Mouse (Mus musculus) midbrain, embryonic 10.5 days (tissue): ENCODE data around the gene Olfml2b. TPM values are rescaled to one million over a fixed set of nuclear protein-coding genes. Genes with fewer than 3 reads are reported as not detected.

Experiments used
- DNase-seq: peaks from one replicate; pipeline ENCODE4 v3.0.0-alpha.2; 2017; ENCODE audit warnings: low spot score
- H3K27ac ChIP-seq: fragments of 300-500 bp; sonication (generic); replicated peaks from 2 replicates; pipeline ENCODE4 v1.5.1; 2016; ENCODE audit warnings: mild to moderate bottlenecking
- H3K27me3 ChIP-seq: fragments of 300-500 bp; sonication (generic); 2 replicates; pipeline ENCODE4 v1.6.1; 2016; ENCODE audit warnings: low read depth, mild to moderate bottlenecking; ENCODE audit not compliant: poor library complexity, severe bottlenecking
- H3K36me3 ChIP-seq: fragments of 300-500 bp; sonication (generic); 2 replicates; pipeline ENCODE4 v1.6.1; 2016; ENCODE audit warnings: mild to moderate bottlenecking, moderate library complexity
- H3K4me1 ChIP-seq: fragments of 300-500 bp; sonication (generic); 2 replicates; pipeline ENCODE4 v1.6.1; 2016
- H3K4me3 ChIP-seq: fragments of 300-500 bp; sonication (generic); 2 replicates; pipeline ENCODE4 v1.5.1; 2016; ENCODE audit warnings: mild to moderate bottlenecking, moderate library complexity
- H3K9me3 ChIP-seq: fragments of 300-500 bp; sonication (generic); replicated peaks from 2 replicates; pipeline ENCODE4 v1.6.1; 2016; ENCODE audit warnings: mild to moderate bottlenecking
- WGBS: fragments of 180-500 bp; shearing (Covaris S2); methylation state at CpG from one replicate; pipeline ENCODE4 v1.1.7; 2016; 5-methylcytosine and 5-hydroxymethylcytosine counted together
- polyA plus RNA-seq: library from polyadenylated mRNA; unstranded; fragments of >200 nt; fragmentation: Nextera tagmentation; extraction: Ambion mirVana; gene quantifications from 2 replicates; pipeline ENCODE4 v1.2.1, GENCODE M21; 2016

Olfml2b gene
- polyA plus RNA-seq, 1 experiment from 2014 or later = 6.1 TPM

DNA sequence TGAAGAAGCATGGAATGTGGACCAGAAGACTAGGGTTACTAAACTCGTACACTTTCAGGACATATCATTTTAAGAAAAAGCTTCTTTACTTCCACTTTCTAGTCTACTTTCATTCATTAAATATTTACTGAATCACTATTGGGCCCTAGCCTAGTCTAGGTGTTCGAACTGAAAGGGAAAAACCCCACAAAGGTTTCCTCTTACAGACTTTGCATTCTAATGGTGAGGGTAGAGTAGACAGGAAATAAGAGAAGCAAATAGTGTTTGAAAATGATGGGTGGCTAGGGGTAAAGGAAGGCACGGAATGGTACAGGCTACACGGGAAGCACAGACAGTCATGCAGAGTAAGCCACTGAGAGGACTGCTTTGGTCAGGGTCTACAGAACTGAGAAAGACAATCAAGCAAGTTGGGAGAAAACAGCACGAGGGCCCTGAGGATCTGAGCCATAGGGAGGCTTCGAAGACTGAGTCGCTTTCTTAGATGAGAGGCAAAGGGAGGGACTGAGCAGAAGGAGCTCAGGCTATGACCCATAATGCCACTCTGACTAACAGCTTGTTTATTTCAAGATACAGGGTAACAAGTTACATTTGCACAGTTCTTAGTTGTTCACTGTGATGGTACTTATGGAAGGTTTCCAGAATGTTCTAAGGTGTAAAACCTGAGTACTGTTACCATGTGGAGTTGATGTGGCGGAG is 85.1 kb downstream of the Olfml2b start:
- DNase-seq = no peak
- Histone ChIP-seq H3K4me3 (no peak overlapping the region), H3K36me3 (no peaks in the 10 kb centered on the region), H3K27ac (no peak overlapping the region), H3K9me3 (no peaks in the 10 kb centered on the region), H3K27me3 (no peaks in the 10 kb centered on the region), H3K4me1 (no peaks in the 10 kb centered on the region)
- 87% methylated on average over 8 of the region's 8 CpGs for WGBS

DNA sequence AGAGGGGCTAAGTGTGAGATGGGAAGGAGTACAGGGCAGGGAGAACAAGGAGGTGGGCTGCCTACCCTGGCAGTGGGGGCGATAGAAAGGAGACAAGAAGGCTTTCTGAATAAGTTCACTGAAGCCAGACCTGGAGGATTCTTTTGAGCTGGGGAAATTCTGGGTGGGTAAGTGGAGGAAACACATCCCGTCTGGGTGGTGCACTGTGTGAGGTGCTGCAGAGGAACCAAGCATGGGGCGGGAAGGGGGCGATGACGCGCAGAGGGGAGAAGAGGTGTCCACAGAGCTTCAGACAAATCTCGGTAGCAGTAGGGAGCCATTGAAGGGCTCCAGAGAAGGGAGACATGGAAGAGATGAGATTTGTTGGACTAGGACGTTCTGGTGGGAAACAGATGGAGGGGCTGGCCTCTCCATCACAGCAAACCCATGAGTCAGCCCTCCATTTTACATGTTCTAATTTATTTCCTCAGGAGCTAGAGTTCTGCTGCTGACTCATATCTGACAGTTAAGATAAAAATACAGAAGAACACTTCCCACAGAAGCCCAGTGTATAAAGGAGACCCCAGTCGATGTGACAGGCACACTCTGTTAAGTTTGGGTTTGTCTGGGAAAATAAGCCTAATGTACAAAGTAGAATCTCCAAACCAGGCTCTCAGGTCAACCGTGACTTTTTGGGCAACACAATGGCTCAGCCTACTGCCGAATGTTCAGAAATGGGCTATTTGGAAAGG is 87.7 kb downstream of the Olfml2b start:
- no peaks in the 10 kb centered on the region for H3K27me3 ChIP-seq
- H3K9me3 ChIP-seq = no peaks in the 10 kb centered on the region
- H3K4me1 ChIP-seq = no peaks in the 10 kb centered on the region
- WGBS = 82% methylated on average over 11 of the region's 11 CpGs
- H3K4me3 ChIP-seq = no peak overlapping the region
- no peak overlapping the region for H3K27ac ChIP-seq
- DNase-seq = no peak
- H3K36me3 ChIP-seq = no peaks in the 10 kb centered on the region

Other genes starting within 250 kb of the Olfml2b start
- gene Nos1ap, start 54.7 kb upstream of the Olfml2b start, polyA plus RNA-seq = 7.9 and 9.1 TPM in 2 replicates
- gene Atf6, start 223.2 kb downstream of the Olfml2b start, polyA plus RNA-seq = 7.5 and 9.2 TPM in 2 replicates
- 0.38 TPM in 1 of 2 replicates, not detected in the other for gene Gm26620, start 240.5 kb downstream of the Olfml2b start, polyA plus RNA-seq
- 30.0 and 30.5 TPM in 2 replicates for gene Dusp12, start 241.0 kb downstream of the Olfml2b start, polyA plus RNA-seq